Comparison of ENCODE assay signal across 20 mouse cellular contexts in the genomic region with DNA sequence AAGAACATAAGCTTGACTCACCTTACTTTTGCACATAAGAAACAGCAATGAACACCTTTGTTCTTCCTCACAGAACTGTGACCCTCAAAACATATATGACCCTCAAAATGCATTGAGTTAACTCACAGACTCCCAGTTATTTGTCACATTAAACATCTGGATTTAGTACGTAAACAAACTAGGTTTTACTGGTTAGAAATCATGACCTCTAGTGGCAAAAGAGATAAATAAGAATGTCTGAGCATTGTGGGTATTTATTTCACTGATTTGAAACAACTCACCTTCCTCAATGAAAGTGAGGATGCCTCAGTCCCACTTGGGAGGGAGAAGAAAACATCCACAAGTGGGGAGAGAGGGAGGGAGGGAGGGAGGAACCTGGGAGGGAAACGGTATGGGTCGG.
DNase-seq lines count a peak whose midpoint lies in the region; ATAC-seq and TF ChIP-seq lines count a peak whose summit lies in the region.
"Had no signal": no experiment of that assay in that cellular context is flagged by ENCODE, and none has a peak within 500 bp of the region (broad histone marks: within the 10 kb centered on the region; RNA-seq: fewer than 3 reads in every experiment).

No protein-coding gene starts in this region.

- DNase-seq in kidney, postnatal 0 days (ENCODE audit: low spot score), result peak; percentile 50
- DNase-seq in kidney, postnatal 25 days, result no peak
- DNase-seq in midbrain, postnatal 0 days (ENCODE audit: low spot score), result no peak
- DNase-seq in MEL (ENCODE audit: low read depth, low spot score), result peak; percentile 11
- no peak for DNase-seq in spleen, adult 12 weeks (ENCODE audit: low spot score)
- DNase-seq in left cerebral cortex, adult 9 months (ENCODE audit: low spot score in 2 of 2), result no peak
- DNase-seq: adrenal gland, adult 2 months; cerebellum, postnatal 10 days; heart, postnatal 4 days; kidney, adult 8-10 months; kidney, postnatal 4 days; spleen, adult 18-20 months had no signal

- no peak overlapping the region for H3K9ac ChIP-seq in kidney, postnatal 0 days (ENCODE audit: low read depth, low read length)
- H3K9ac ChIP-seq in midbrain, postnatal 0 days (replicated peaks; ENCODE audit: low read length, poor library complexity, severe bottlenecking), result no peak overlapping the region
- no peak overlapping the region for H3K9ac ChIP-seq in midbrain, embryonic 15.5 days
- H3K9ac ChIP-seq in MEL (ENCODE audit: control insufficient read depth, low read depth, low read length, poor library complexity, severe bottlenecking), result no peak overlapping the region
- H3K9ac ChIP-seq: forebrain, embryonic 13.5 days; liver, embryonic 14.5 days; stomach, embryonic 15.5 days had no signal

- TF ChIP-seq RAD21 in MEL (IDR thresholded peaks at IDR 0.05; ENCODE audit: low read depth, low read length), result peak; percentile 28

- H3K79me2 ChIP-seq in MEL (ENCODE audit: control insufficient read depth, insufficient read depth, low read length, poor library complexity), result no peaks in the 10 kb centered on the region

- H3K4me1 ChIP-seq in kidney, postnatal 0 days (replicated peaks; ENCODE audit: insufficient read depth, low read length), result no peaks in the 10 kb centered on the region
- no peaks in the 10 kb centered on the region for H3K4me1 ChIP-seq in midbrain, postnatal 0 days (ENCODE audit: insufficient read depth, low read length)
- no peaks in the 10 kb centered on the region for H3K4me1 ChIP-seq in midbrain, embryonic 15.5 days
- no peaks in the 10 kb centered on the region for H3K4me1 ChIP-seq in MEL (ENCODE audit: control insufficient read depth in 1 of 2, insufficient read depth in 2 of 2, low read length in 2 of 2)
- H3K4me1 ChIP-seq: forebrain, embryonic 13.5 days; limb, embryonic 10.5 days; midbrain, embryonic 10.5 days; stomach, embryonic 15.5 days had no signal

- H3K27me3 ChIP-seq in kidney, postnatal 0 days (ENCODE audit: insufficient read depth, low read length), result no peaks in the 10 kb centered on the region
- H3K27me3 ChIP-seq in midbrain, postnatal 0 days (ENCODE audit: insufficient read depth, low read length), result no peaks in the 10 kb centered on the region
- no peaks in the 10 kb centered on the region for H3K27me3 ChIP-seq in midbrain, embryonic 15.5 days (replicated peaks)
- peaks cover 0 to 6% of the 10 kb centered on the region in 2 experiments; a peak in 3 of 4 replicates for H3K27me3 ChIP-seq in MEL (ENCODE audit: control insufficient read depth in 1 of 2, insufficient read depth in 2 of 2, low read length in 2 of 2)
- H3K27me3 ChIP-seq: forebrain, embryonic 13.5 days; stomach, embryonic 15.5 days had no signal

- no peaks in the 10 kb centered on the region for H3K9me3 ChIP-seq in kidney, postnatal 0 days (replicated peaks; ENCODE audit: low read length)
- H3K9me3 ChIP-seq in midbrain, postnatal 0 days (ENCODE audit: low read length), result no peaks in the 10 kb centered on the region
- H3K9me3 ChIP-seq in midbrain, embryonic 15.5 days, result no peaks in the 10 kb centered on the region
- H3K9me3 ChIP-seq in MEL (replicated peaks; ENCODE audit: insufficient read depth, low read length), result no peaks in the 10 kb centered on the region
- H3K9me3 ChIP-seq: forebrain, embryonic 13.5 days; limb, embryonic 10.5 days; midbrain, embryonic 10.5 days; stomach, embryonic 15.5 days had no signal

- TF ChIP-seq POLR2A in MEL (IDR thresholded peaks at IDR 0.05; ENCODE audit: control insufficient read depth in 1 of 2, insufficient read depth in 1 of 2, low read depth in 1 of 2, low read length in 2 of 2, poor library complexity in 1 of 2), result no peak

- ATAC-seq in kidney, postnatal 0 days (replicated peaks; ENCODE audit: low FRiP score, low read depth), result no peak
- ATAC-seq in midbrain, postnatal 0 days (ENCODE audit: low FRiP score), result no peak
- no peak for ATAC-seq in midbrain, embryonic 15.5 days (replicated peaks)
- ATAC-seq: forebrain, embryonic 13.5 days had no signal

- no peaks in the 10 kb centered on the region for H3K36me3 ChIP-seq in kidney, postnatal 0 days (ENCODE audit: insufficient read depth, low read length)
- no peaks in the 10 kb centered on the region for H3K36me3 ChIP-seq in midbrain, postnatal 0 days (ENCODE audit: insufficient read depth, low read length)
- H3K36me3 ChIP-seq in midbrain, embryonic 15.5 days (replicated peaks), result no peaks in the 10 kb centered on the region
- H3K36me3 ChIP-seq in MEL (ENCODE audit: control insufficient read depth in 1 of 2, insufficient read depth in 2 of 2, low read length in 2 of 2), result no peaks in the 10 kb centered on the region
- H3K36me3 ChIP-seq: limb, embryonic 10.5 days; midbrain, embryonic 10.5 days; stomach, embryonic 15.5 days had no signal

- TF ChIP-seq EP300 in MEL (IDR thresholded peaks at IDR 0.05; ENCODE audit: low read depth in 1 of 2, low read length in 2 of 2), result no peak

- H3K4me3 ChIP-seq in kidney, postnatal 0 days (replicated peaks; ENCODE audit: low read depth, low read length), result no peak overlapping the region
- H3K4me3 ChIP-seq in midbrain, postnatal 0 days (ENCODE audit: low read depth, low read length), result no peak overlapping the region
- H3K4me3 ChIP-seq in midbrain, embryonic 15.5 days, result no peak overlapping the region
- H3K4me3 ChIP-seq in MEL (ENCODE audit: control insufficient read depth in 1 of 2, insufficient read depth in 1 of 2, low read depth in 2 of 2, low read length in 2 of 2), result no peak overlapping the region
- H3K4me3 ChIP-seq: forebrain, embryonic 13.5 days; limb, embryonic 10.5 days; midbrain, embryonic 10.5 days; myocyte; stomach, embryonic 15.5 days had no signal

- peak; percentile 57 for TF ChIP-seq CTCF in kidney, postnatal 0 days (IDR thresholded peaks at IDR 0.05; ENCODE audit: low read depth)
- TF ChIP-seq CTCF in midbrain, postnatal 0 days (IDR thresholded peaks at IDR 0.05), result peak; percentile 56
- TF ChIP-seq CTCF in MEL (IDR thresholded peaks at IDR 0.05 in 2 of 3, conservative IDR thresholded peaks at IDR 0.05 in 1 of 3; ENCODE audit: control insufficient read depth in 1 of 3, insufficient read depth in 1 of 3, low read depth in 2 of 3, low read length in 3 of 3, poor library complexity in 1 of 3, severe bottlenecking in 1 of 3), result peak in 1 of 3 experiments; percentile 45; a peak in 2 of 6 replicates

- H3K27ac ChIP-seq in kidney, postnatal 0 days, result no peak overlapping the region
- no peak overlapping the region for H3K27ac ChIP-seq in midbrain, postnatal 0 days (ENCODE audit: low read depth, low read length)
- H3K27ac ChIP-seq in midbrain, embryonic 15.5 days, result no peak overlapping the region
- H3K27ac ChIP-seq in MEL (ENCODE audit: control insufficient read depth, low read depth, low read length), result no peak overlapping the region
- H3K27ac ChIP-seq: forebrain, embryonic 13.5 days; limb, embryonic 10.5 days; liver, embryonic 14.5 days; midbrain, embryonic 10.5 days; stomach, embryonic 15.5 days had no signal

- H3K4me2 ChIP-seq in kidney, postnatal 0 days (ENCODE audit: low read length), result no peak overlapping the region
- no peak overlapping the region for H3K4me2 ChIP-seq in midbrain, postnatal 0 days (ENCODE audit: low read depth, low read length, poor library complexity, severe bottlenecking)
- no peak overlapping the region for H3K4me2 ChIP-seq in midbrain, embryonic 15.5 days
- H3K4me2 ChIP-seq: forebrain, embryonic 13.5 days; heart, embryonic 11.5 days; stomach, embryonic 15.5 days had no signal

- WGBS in kidney, postnatal 0 days, result 58% methylated on average over 3 of the region's 3 CpGs
- WGBS in midbrain, postnatal 0 days, result 66% methylated on average over 3 of the region's 3 CpGs
- 53% methylated on average over 3 of the region's 3 CpGs for WGBS in midbrain, embryonic 15.5 days

TF ChIP-seq in MEL, 35 proteins besides CTCF, POLR2A, EP300 and RAD21:
- TF ChIP-seq SMC3 (IDR thresholded peaks at IDR 0.05; ENCODE audit: low read depth, low read length) (peak; percentile 48), KAT2A (conservative IDR thresholded peaks at IDR 0.05; ENCODE audit: low read depth, low read length) (no peak), USF1 (IDR thresholded peaks at IDR 0.05; ENCODE audit: low read depth, low read length) (no peak), MAX (IDR thresholded peaks at IDR 0.05; ENCODE audit: low read length) (no peak), POLR2AphosphoS2 (IDR thresholded peaks at IDR 0.05; ENCODE audit: low read length) (no peak), TCF12 (IDR thresholded peaks at IDR 0.05; ENCODE audit: low read depth, low read length) (no peak), ZNF384 (IDR thresholded peaks at IDR 0.05; ENCODE audit: low read depth, low read length) (no peak)

Comparison
In these comparisons a context has a peak if more than half of its experiments do, and no peak if none do; other contexts are left out.
1. DNase-seq: peak in kidney, postnatal 0 days (single experiment) and MEL (single experiment); none in kidney, postnatal 25 days (0 of 2), midbrain, postnatal 0 days (single experiment), spleen, adult 12 weeks (single experiment) and left cerebral cortex, adult 9 months (0 of 2).